Mouse (Mus musculus) ovary, adult 18-20 months (tissue): ENCODE results near the gene Haus5.

Source experiments
- DNase-seq: peaks from one replicate; pipeline ENCODE4 v3.0.0; 2022; ENCODE audit warnings: low spot score, mixed read lengths

The Haus5 gene

DNA sequence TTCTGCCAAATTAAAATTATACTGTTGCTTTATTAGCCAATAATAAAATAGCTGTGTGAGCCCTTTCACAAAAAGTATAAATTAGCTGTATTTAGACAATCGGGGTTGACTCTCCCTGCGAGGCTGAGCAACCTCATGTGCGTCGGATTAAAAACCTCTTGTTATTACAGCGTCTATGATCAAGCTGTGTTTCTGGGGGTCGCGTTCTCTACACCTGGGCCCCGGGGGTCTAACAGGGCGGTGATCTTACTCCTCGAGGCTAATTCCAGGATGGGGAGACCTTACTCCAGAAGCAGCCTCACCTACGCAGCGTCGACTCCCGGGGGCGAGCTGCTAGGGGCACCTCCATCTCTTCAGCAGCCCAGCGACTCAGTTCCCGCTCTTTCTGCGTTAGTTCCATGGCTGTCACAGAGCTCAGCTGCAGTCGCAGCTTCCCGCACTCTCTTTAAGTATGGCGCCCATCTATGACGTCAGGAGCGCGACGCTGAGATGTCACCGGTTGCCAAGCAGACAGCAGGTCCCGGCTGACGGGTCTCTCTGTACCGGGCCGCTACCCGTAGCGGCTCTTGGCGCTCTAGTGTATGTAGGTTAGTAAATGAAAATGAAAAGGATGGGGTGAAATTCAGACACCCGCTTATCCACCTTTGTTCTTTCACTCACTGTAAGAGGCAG lies at the start of gene Haus5:
Haus5 (minus strand) TSS at position 466 of the 672 bp plus-strand sequence.
- DNase-seq = peak; percentile 77

DNA sequence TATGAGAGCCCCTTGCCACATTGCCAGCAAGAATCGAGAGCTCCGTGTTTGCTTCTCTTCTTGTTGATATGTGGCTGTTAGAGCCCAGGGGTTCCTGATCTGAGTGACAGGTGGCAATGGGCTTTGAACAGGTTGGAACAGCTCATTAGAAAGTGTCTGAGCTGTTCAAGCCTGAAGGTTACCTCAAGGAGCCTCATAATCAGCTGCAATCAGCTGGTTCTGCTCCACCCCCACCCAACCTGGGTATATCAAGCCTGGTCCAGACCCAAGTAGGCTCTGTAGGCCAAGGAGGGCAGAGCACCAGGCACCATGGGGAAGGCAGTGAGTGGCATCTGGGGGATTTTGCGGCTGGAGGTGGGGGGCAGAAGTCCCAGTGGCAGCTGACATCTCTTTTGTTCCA lies 47.1 kb upstream of the Haus5 start, which contains the start of gene Atp4a:
Atp4a (plus strand) TSS at position 268 of the 400 bp plus-strand sequence.
- no peak for DNase-seq

DNA sequence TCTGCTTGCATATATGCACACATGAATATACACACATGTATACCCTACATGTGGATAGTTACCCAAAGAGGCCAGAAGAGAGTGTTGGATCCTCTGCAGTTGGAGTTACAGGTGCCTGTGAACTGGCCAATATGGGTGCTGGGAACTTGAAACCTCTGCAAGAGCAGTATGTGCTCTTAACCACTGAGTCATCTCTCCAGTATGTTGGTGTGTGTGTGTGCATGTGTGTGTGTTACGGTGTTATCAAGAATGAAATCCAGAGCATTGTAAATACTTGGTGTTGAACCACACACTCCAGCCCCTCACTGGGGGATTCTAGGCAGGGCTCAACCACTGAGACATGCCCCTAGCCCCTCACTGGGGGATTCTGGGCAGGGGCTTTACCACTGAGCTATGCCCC lies 42.6 kb upstream of the Haus5 start:
- no peak for DNase-seq

DNA sequence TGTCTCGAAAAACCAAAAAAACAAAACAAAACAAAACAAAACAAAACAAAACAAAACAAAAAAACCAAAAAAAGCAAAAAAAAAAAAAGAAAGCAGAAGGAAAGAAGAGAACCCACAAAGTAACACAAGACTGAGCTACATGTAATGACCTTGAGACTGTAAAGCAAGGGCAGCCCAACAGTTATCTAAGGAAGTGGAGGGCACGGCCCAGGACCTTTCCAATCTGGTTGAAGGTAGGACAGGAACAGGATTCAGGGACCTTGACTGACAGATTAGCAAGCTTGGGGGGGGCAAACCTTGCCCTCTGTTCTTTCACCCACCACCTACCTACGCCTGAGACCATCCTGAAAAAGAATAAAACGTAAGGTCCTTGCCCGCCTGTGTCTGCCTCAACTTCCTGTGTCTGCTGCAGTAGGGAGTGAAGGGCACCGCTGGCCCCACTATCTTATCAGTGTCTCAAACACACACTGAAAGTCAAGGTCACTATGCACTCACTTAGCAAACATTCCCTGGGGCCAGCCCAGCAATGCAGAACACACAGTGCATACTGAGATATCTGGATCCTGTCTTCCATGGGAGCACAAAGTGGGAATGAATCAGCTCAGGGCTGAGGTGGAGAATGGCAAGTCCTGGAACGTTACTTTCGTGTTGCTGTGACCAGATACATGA lies 41.6 kb upstream of the Haus5 start:
- peak; percentile 78 for DNase-seq

DNA sequence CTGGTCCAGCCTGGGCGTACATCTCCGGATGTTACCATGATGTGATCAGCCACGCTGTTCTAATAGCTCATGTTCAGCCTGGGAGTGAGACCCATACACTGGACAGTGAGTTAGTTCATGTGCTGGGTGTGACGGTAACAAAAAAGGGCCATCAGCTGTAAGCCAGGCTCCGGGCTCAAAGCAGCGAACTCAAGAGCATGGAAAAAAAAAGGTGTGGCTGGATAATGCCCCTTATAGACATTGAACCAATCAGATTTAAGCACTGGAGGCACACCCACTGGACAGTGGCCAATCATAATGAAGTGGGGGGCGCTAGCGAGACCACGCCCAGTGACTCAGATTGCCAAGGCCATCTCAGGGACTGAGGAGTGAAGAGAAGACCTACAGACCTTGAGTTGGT lies 33.8 kb upstream of the Haus5 start, which contains the start of gene 2200002J24Rik:
2200002J24Rik (plus strand) TSS at position 338 of the 400 bp plus-strand sequence.
- peak; percentile 77 for DNase-seq

DNA sequence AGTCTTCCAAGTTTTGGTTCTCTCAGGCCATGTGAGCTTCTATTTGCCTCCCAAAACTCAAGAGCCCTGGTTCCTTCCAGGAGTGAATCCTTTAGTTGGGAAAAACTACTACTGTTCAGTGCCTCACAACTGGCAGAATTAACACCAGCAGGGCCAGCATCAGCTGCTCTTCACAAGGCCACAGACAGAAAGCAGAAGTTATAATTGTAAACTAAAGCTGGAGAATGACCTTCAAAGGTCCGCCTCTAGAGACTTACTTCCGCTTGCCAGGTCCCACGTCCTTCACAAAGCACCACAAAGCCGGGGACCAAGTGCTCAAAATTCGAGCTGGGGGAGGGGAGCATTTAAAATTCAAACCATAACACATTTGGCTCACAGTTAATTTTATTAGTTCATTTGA lies 33.3 kb upstream of the Haus5 start:
- peak; percentile 32 for DNase-seq

DNA sequence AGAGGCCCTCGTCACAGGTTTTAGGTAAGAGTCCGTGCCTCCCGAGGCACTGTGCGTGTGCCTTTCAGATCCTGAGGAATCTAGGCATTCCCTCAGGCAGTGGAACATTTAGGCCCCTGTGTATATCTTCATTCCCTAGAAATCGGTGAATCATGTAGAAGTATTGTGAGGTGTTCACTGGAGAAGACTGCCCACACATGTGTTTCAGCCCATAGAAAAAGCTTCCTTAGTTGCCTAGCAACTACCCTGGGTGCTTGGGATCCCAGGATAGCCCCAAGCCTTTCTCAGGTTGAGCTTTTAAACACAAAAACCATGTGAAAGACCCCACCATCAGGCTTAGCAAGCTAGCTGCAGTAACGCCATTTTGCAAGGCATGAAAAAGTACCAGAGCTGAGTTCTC lies 23.5 kb upstream of the Haus5 start:
- no peak for DNase-seq

DNA sequence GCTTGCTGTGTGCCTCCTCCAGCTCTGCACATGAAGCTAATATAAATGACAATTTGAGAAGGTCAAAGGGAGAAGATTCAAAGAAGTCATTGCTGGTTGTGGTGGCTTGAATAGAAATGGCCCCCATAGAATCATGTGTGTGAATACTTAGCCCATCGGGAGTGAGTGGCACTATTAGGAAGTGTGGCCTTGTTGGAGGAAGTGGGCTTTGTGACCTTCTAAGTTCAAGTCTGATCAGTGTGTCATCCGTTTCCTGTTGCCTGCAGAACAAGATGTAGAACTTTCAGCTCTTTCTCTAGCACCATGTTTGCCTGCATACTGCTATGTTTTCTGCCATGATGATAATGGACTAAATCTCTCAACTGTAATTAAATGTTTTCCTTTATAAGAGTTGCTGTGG lies 18.6 kb upstream of the Haus5 start:
- no peak for DNase-seq

DNA sequence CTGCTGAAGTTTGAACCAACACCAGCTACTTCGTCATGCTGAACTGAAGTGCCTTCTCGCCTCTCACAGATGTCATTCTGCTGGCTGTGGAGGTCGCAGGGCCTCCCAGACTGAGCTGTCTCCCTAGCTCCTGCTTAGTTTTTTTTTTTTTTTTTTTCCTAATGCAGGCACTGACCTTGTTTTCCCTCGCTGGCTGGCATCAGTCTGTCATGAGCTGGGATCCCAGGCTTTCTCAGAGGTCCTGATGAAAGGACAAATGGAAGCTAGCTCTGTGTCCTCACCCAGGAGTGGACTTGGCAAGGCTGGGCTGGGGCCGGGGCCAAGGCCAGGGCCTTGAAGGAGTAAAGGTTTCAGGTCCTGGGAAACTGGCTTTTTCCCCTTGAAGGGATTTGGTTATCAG lies 17.1 kb upstream of the Haus5 start:
- DNase-seq = no peak

DNA sequence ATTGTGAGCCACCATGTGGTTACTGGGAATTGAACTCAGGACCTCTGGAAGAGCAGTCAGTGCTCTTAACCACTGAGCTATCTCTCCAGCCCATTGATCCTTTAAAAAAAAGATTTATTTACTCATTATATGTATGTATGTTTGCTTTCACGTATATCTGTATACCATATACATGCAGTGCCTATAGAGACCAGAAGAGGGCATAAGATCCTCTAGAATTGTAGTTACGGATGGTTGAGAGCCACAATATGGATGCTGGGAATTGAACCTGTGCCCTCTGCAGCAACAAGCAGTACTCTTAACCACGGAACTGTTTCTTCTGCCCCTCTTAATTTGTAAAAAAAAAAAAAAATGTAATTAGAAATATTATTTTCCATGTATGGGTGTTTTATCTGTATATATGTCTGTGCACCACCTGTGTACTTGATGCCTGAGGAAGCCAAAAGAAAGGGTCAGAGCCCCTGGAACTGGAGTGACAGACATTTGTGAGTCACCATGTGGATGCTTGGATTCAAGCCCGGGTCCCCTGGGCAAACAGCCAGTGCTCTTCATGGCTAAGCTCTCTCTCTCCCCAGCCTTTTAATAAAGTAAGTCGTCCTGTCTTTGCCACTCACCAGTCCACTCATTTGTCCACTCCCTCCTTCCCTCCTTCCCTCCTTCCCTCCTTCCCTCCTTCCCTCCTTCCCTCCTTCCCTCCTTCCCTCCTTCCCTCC lies 13.6 kb upstream of the Haus5 start:
- peak; percentile 18 for DNase-seq

DNA sequence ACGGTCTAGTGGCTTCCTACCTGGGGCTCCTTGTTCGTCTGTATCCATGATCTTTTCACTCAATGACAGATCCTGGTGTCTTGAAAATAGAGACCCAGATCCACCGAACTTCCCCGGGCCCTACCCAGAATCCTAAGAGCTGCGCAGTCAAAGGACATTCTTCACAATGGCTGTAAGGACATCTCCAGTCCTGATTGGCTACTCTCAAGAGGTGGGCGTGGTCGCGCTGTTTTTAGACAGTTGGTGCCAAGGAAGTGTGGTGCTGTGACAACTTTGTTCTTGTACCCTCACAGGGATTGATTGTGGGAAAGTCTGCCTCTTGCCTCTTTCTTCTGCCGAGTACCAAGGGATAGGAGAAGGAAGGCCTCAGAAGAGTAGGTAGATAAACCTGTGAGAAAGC lies 6.7 kb upstream of the Haus5 start, which contains the start of gene Pmis2:
Pmis2 (minus strand) TSS at position 126 of the 400 bp plus-strand sequence.
- no peak for DNase-seq

DNA sequence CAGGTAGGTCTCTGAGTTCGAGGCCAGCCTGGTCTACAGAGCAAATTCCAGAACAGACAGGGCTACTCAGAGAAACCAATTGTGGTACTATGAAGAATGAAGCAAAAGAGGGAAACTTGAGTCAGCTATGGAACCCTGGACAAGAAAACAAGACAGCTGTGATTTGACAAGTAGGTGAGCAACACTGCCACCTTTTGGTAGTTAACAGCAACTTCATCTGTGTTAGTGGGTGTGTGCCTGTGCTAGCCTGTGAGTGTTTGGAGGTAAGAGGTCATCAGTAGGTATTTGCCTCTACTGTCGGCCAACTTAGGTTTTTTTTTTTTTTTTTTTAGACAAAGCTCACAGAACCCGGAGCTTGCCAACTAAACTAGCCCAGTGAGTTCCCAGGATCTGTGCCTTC lies 4.4 kb upstream of the Haus5 start:
- no peak for DNase-seq

DNA sequence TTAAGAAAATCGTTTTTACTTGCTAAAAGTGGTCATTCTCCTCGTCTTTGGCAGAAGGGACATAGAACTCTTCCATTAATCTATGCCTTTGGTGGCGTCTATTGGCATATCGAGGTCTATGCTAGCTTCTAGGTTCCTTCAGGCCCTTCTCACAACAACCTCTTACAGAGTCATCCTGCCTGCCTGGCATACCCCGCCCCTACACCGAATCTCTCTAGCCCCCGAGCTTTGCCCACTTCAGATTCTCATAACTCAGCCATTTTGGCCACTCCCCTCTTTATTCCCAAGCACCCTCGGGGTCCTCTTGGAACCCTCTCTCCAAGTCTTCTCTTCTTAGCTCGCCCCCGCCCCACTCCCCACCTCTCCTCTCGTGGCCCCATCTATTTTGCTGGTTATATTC lies 527 bp upstream of the Haus5 start:
- DNase-seq = no peak

DNA sequence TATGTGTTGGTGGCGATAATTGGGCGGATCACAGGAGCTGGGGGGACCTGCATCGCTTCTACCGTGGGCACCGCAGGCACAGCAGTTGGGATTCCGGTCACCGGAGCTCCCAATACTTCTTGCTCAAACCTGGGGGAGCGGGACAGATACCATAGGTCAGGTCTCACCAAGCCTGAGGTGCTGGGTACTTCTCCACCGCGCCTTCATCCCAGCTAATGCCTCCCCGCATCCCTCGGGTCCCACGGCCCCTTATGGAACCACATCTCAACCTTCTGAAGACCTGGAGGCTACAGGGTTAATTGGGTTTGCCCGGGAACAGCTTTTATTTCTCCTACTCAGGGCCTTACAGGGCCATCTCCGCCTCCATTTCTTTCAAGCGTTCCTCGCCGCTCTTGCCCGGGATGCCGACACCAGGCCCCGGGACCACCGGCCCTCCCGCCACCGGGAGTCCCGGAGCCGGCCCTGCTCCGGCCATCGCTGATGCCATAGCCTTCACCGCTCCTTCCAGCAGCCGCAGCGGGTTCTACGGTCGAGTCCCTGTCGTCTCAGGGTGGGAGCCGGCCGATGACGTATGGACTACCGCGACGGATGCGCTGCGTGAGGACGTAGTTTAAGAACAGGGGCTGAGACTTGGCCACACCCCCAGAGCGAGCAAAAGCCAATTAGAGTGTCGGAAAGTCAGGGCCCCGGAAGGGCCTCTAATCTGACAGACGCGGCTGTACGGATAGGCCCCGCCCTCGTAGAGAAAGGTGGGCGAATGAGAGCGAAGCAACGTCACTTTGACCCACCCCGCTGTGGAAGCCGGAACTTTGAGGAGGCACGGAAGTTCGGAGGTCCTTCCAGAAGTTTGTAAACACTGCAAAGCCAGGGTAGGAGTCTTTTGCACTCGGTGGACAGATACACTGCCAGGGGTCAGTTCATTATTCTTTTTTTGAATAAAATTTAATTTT lies 14.9 kb downstream of the Haus5 start, which contains the start of gene Rbm42:
Rbm42 (minus strand) TSS at position 727 of the 950 bp plus-strand sequence.
- DNase-seq = peak; percentile 99

DNA sequence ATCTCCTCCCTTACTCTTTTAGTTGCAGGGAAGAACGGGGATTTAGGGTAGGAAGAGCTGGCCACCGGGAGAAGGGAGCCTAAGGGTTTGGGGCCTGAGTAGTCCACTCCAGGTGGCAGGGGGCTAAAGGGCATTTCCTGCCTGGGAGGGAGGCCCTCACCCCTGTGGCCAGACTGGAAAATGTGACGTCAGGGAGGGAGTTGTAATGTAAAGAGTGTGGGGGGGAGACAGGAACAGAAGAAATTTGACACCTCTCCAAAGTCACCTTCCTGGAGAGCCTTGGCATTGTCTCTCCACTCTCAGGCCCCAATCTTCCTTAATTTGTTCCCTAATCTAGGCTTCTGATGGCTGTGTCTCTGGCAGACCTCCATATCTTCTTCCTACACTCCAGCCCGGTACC lies 25.7 kb downstream of the Haus5 start:
- DNase-seq = no peak

DNA sequence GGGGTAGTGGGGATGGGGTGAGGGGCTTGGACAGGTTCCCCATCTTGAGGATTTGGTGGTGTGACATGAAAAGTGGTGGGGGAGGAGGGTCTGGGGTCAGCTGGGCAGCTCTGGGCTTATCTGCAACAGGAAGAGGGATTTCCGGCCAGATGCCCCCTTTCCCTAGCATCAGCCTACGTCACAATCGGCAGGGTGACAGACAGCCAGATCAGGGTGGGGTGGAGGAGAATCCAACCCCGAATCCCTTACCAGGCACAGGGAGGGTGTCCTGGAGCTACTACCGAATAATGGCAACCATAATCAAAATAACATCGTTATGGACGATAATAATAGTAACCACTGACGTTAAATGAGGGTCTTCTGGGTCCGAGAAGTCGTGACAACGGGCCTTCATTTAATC lies 28.4 kb downstream of the Haus5 start:
- no peak for DNase-seq

DNA sequence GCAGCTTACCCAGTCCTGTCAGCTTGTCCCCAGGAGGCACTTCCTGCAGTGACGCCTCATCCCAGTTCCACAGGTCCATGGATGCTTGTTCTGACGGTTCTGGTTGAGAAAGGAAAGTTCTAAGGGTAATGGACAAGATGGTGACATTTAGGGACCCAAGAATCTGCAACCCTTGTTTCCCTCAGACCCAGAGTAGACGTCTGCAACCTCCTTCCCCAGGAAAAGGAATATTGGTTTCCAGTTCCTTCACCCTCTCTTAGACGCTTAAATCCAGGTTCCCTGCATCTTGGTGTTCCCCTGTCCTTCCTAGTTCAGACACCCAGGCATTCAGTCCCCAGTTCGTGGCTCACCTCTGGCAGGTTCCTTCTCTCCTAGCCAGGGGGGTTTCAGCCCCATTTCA lies 29.0 kb downstream of the Haus5 start, which contains the start of gene Etv2:
Etv2 (minus strand) TSS at position 101 of the 400 bp plus-strand sequence.
- DNase-seq = no peak

DNA sequence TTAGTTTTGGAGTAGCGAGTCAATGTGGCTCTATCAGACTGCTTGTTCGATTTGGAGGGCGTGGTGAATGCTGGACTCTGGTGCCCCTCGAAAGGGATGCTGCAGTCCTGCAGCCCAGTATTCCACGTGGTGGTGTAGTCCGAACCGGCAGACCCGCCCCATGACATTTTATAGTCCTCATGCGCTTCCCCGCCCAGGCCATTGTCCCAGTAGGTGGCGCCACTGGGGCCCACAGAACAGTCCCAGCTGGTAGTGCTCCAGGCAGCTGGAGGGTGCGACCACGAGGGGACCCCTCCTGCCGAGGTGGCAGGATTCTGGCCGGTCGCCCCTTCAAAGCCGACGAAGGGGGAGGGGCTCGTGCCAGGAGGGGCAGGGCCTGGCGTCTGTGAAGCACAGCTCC lies 30.2 kb downstream of the Haus5 start:
- DNase-seq = no peak

DNA sequence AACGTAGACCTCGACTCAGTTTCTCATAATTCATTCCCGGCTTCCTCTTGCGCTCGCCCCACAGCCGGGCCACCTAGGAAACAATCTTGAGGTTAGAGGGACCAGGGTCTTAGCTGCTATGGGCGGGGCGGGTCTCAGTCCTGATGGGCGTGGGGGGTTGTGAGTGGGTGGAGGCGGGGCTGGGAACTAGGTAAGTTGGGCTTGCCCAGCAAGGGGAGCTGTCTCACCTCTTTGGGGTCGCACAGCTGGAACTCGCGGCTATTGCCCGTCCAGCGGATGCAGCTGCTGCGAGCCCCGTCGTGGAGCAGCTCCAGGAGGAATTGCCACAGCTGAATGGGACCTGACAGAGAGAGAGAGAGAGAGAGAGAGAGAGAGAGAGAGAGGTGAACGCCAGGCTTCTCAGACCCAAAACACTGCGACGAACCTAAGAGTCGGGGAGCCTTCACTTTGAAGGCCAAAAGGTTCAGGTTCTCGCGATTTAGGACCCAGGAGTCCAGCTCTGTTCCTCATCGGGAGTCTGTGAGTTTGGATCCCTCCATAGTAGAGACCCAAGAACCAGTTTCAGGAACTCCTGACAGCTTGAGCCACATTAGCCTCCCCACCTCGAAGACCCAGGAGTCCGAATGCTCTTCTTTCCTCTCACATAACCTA lies 30.9 kb downstream of the Haus5 start:
- no peak for DNase-seq

DNA sequence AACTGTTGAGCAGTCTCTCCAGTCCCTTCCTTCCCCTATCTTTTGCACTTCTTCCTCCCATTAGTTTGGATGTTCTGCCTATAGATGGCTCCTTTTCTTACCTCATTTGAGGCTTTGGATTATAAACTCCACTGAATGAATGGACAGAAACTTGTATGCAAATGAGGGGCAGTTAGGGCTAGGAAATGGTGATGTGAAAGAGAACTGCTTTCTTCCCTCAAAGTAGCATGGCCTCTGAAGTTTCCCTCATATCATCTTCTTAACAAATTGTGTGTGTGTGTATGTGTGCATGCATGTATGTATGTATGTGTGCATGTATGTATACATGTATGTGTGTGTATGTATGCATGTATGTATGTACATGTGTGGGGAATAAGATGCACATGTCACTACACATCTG lies 35.8 kb downstream of the Haus5 start:
- no peak for DNase-seq

DNA sequence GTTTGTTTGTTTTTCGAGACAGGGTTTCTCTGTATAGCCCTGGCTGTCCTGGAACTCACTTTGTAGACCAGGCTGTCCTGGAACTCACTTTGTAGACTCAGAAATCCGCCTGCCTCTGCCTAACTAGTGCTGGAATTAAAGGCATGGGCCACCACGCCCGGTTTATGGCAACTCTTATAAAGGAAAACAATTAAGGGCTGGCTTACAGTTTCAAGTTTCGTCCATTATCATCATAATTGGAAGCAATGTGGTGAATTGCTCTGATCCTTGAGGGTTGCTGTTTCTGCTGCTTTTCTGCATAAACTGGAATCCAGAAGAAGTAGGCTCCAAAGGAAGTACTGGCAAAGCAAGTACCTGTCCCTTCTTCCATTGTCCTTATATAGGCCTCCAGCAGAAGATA lies 38.1 kb downstream of the Haus5 start:
- no peak for DNase-seq
